Mouse (Mus musculus) erythroblast, embryonic 14.5 days (primary cell): Measurements from ENCODE around the gene Spint1. TPM values are rescaled to one million over a fixed set of nuclear protein-coding genes. Genes with fewer than 3 reads are reported as not detected.

Source experiments
- H3K27me3 ChIP-seq: 2 replicates; pipeline ENCODE4 v1.6.1; 2012; ENCODE audit warnings: inconsistent platforms; ENCODE audit not compliant: control insufficient read depth
- H3K36me3 ChIP-seq: 2 replicates; pipeline ENCODE4 v1.6.1; 2012; ENCODE audit warnings: mild to moderate bottlenecking, inconsistent platforms; ENCODE audit not compliant: control insufficient read depth
- H3K4me1 ChIP-seq: 2 replicates; pipeline ENCODE4 v1.6.1; 2012; ENCODE audit warnings: inconsistent platforms; ENCODE audit not compliant: control insufficient read depth
- H3K4me3 ChIP-seq: replicated peaks from 2 replicates; pipeline ENCODE3; 2012; ENCODE audit warnings: moderate library complexity, mild to moderate bottlenecking, inconsistent platforms
- H3K9me3 ChIP-seq: 2 replicates; pipeline ENCODE4 v1.6.1; 2012; ENCODE audit warnings: low read length, inconsistent platforms, mixed read lengths; ENCODE audit not compliant: control insufficient read depth
- GATA1 ChIP-seq: IDR thresholded peaks from 2 replicates; pipeline ENCODE4 v1.6.1; 2012; ENCODE audit warnings: low read length, inconsistent platforms, mixed read lengths
- TAL1 ChIP-seq: IDR thresholded peaks from 3 replicates; pipeline ENCODE4 v1.6.1; 2012; ENCODE audit warnings: low read length, inconsistent platforms, mixed read lengths
- polyA plus RNA-seq: library from polyadenylated mRNA; stranded (reverse); fragments of >175 nt; gene quantifications from 2 replicates; pipeline ENCODE4 v1.2.3, GENCODE M21; 2012

Spint1 gene
- polyA plus RNA-seq, 1 experiment, result not detected

- peaks cover 16% of the 10 kb centered on the region for H3K4me1 ChIP-seq
- no peaks in the 10 kb centered on the region for H3K9me3 ChIP-seq
- no peak for TF ChIP-seq GATA1
- TF ChIP-seq TAL1, result no peak
- H3K4me3 ChIP-seq, result no peak overlapping the region
- no peaks in the 10 kb centered on the region for H3K27me3 ChIP-seq
- no peaks in the 10 kb centered on the region for H3K36me3 ChIP-seq
These were observed 33.2 kb upstream of the Spint1 start for GRCm38 (mm10) chr2:119203871-119204460.

DNA sequence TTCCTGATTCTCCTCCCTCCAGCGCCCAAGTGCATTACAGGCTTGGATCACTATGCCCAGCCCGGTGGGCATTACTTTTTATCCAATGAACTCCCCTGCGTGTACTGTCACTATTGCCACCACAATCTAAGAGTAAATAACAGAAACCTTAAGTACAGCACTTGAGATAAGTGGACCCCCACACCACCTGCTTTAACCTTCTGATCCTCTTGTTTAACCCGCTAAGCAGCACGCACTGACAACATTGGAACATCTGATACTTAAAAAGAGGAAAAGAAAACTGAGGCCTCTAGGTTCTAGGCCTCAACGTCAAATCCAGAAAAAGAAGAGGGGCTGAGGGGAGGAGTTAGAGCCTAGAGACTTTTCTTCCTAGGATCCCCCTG, 29.2 kb upstream of the Spint1 start:
- H3K9me3 ChIP-seq, result no peaks in the 10 kb centered on the region
- peaks cover 33% of the 10 kb centered on the region for H3K4me1 ChIP-seq
- H3K27me3 ChIP-seq, result no peaks in the 10 kb centered on the region
- peaks cover 26% of the 10 kb centered on the region for H3K36me3 ChIP-seq
- TF ChIP-seq TAL1, result no peak
- no peak for TF ChIP-seq GATA1
- H3K4me3 ChIP-seq, result peak overlapping the region; percentile 72

DNA sequence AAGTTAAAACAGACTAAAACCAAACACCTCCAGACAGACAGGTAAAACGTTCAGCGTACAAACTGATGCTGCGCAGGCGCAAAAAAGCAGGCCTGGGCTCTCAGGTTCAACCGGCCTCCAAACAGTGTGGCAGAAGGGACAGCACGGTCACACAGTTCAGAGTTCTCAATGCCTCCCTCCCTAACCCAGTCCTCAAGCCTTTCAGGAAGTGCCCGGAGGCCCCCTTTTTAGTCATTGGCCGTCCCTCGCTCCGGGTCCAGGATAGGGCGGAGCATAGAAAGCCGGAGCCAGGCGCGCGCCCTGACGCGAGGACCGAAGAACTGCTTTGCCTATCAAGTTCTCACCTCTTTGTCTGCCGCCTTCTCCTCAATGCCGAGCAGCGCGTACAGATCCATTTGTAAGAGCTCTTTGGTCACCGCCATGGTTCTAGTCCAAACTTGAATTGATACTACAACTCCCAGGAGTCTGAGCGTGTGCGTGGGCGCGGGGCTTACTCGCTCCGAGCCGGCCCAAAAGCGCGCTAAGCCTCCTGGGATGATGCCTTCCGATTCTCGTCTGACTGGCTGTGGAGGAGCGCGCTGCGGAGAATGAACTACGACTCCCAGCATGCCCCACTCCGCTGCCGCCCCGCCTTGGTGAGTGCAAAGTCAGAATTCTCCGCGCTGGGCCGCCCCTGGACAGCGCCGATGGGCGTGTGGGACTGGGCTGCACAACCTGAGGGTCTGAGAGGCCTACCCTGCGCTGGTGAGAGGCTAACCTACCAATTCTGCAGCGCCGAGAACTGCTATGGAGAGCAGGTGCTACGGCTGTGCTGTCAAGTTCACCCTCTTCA, 28.6 kb upstream of the Spint1 start, which contains the start of the genes Zfyve19 and Dnajc17:
Gene Zfyve19 (plus strand): TSS at position 274 of the 832 bp plus-strand sequence.
Gene Dnajc17 (minus strand): TSS at position 452 of the 832 bp plus-strand sequence.
- no peaks in the 10 kb centered on the region for H3K27me3 ChIP-seq
- H3K4me1 ChIP-seq, result peaks cover 33% of the 10 kb centered on the region
- no peak for TF ChIP-seq GATA1
- no peak for TF ChIP-seq TAL1
- H3K4me3 ChIP-seq, result peak within 1 kb of the TSS; percentile 72
- peaks cover 26% of the 10 kb centered on the region for H3K36me3 ChIP-seq
- H3K9me3 ChIP-seq, result no peaks in the 10 kb centered on the region

DNA sequence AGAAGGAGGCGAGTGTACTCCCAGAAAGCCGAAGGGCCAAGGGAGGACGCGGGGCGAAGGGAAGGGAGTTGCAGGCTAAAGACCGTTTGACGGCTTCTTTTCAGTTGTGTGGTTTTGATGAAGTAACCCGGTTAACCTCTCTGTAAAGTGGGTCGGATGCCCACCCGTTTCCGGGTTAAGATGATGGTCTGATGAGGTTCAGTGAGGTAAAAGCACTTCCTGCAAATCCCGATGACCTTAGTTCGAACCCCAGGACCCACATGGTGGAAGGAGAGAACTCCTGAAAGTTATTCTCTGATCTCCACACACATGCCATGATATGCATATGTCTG, 28.0 kb upstream of the Spint1 start:
- peak overlapping the region; percentile 72 for H3K4me3 ChIP-seq
- peaks cover 26% of the 10 kb centered on the region for H3K36me3 ChIP-seq
- TF ChIP-seq TAL1 (no peak), GATA1 (no peak)
- peaks cover 33% of the 10 kb centered on the region for H3K4me1 ChIP-seq
- H3K27me3 ChIP-seq, result no peaks in the 10 kb centered on the region
- H3K9me3 ChIP-seq, result no peaks in the 10 kb centered on the region

GRCm38 (mm10) chr2:119229775-119230704, 7.1 kb upstream of the Spint1 start, which contains the start of gene Ppp1r14d:
Gene Ppp1r14d, minus strand, starts transcription at chr2:119229906.
- H3K4me3 ChIP-seq, result no peak within 1 kb of the TSS
- H3K36me3 ChIP-seq, result no peaks in the 10 kb centered on the region
- H3K4me1 ChIP-seq, result no peaks in the 10 kb centered on the region
- TF ChIP-seq TAL1 (no peak), GATA1 (no peak)
- H3K27me3 ChIP-seq, result peaks cover 21% of the 10 kb centered on the region
- no peaks in the 10 kb centered on the region for H3K9me3 ChIP-seq

- peaks cover 79% of the 10 kb centered on the region for H3K27me3 ChIP-seq
- peaks cover 5% of the 10 kb centered on the region for H3K4me1 ChIP-seq
- peaks cover 3% of the 10 kb centered on the region; the same call in 1 of the 2 replicates for H3K9me3 ChIP-seq
- TF ChIP-seq TAL1 (no peak), GATA1 (no peak)
- H3K4me3 ChIP-seq, result peak overlapping the region; percentile 32
- H3K36me3 ChIP-seq, result no peaks in the 10 kb centered on the region
These were observed 416 bp upstream of the Spint1 start for GRCm38 (mm10) chr2:119236682-119237209.

DNA sequence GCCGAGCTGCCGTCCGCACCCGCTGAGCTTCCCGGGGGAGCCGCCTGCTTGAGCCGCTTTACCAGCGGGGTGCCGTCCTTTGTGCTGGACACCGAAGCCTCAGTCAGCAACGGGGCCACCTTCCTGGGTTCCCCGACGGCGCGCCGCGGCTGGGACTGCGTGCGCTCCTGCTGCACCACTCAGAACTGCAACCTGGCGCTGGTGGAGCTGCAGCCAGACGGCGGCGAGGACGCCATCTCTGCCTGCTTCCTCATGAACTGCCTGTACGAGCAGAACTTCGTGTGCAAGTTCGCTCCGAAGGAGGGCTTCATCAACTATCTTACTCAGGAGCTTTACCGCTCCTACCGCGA, 684 bp downstream of the Spint1 start:
- Histone ChIP-seq H3K4me3 (no peak overlapping the region), H3K27me3 (peaks cover 79% of the 10 kb centered on the region), H3K9me3 (peaks cover 3% of the 10 kb centered on the region; the same call in 1 of the 2 replicates), H3K4me1 (peaks cover 5% of the 10 kb centered on the region), H3K36me3 (no peaks in the 10 kb centered on the region)
- TF ChIP-seq TAL1, result no peak
- no peak for TF ChIP-seq GATA1

DNA sequence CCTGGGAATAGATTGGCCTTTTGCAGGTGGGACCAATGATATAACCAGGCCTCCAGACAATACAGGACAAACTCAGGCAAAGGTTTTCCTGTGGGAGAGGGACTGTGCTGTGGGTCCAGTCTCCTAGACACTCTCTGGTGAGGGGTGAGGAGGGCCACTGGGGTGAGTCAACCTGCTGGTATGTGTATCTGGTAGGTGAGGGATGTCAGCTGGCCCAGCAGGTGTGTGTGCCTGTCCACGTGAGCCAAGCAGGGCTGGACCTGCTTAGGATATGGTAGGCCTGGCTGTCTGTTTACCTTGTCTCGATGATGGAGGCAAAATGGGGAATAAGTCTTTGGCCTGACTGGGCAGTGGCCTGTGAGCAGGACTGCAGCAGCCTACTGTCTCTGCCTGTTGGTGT, 1.5 kb downstream of the Spint1 start:
- no peak overlapping the region for H3K4me3 ChIP-seq
- no peaks in the 10 kb centered on the region for H3K36me3 ChIP-seq
- TF ChIP-seq GATA1 (no peak), TAL1 (no peak)
- peaks cover 3% of the 10 kb centered on the region; the same call in 1 of the 2 replicates for H3K9me3 ChIP-seq
- peaks cover 74% of the 10 kb centered on the region for H3K27me3 ChIP-seq
- H3K4me1 ChIP-seq, result peaks cover 5% of the 10 kb centered on the region
